Mouse (Mus musculus) ovary, postnatal 36 days (tissue): ENCODE results near the gene Gfod1.

Source experiments
- DNase-seq: peaks from one replicate; pipeline ENCODE4 v3.0.0; 2022; ENCODE audit warnings: low spot score, mixed read lengths

The Gfod1 gene

DNA sequence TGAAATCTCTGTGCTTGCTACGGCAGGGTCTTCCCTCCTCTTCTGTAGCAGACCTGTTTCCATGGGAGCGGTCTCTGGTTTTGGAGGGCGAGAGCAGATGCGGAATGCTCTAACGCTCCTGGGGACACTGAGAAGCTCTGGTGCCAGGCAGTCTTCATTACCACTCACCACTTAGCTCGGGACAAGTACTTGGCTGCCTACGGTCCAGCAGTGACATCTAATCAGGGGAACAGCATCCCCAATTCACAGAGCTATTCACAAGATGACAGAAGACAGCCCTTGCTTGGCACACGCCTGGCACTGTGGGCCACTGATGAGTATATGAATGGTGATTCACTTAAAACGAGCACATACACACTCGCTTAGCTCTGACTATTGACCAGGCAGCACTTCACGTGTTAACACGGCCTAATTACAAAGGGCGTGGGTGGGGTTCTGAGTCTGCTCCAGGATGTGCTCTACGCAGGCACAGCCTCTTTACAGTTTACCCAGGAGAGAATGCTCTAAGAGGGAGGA lies 151.9 kb downstream of the Gfod1 start:
- DNase-seq = no peak

DNA sequence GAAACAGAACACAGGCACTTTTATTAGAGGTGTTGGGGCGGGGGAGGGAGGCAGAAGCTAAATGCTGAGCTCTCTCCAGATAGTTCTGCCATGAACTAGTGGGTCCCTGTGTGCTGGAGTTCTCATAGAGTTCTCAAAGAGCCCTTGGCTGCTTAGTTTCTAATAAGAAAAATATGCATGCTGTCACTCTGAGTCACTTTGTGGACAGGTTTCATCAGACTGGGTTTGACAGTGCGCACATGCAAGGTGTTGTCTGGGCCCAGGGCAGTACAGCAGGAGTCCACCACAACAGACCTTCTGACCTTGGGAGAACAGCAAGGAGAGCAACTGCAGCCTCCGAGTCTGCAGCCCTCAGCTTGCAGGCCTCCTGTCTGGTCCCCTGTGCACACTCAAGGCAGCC lies 154.3 kb downstream of the Gfod1 start:
- no peak for DNase-seq

DNA sequence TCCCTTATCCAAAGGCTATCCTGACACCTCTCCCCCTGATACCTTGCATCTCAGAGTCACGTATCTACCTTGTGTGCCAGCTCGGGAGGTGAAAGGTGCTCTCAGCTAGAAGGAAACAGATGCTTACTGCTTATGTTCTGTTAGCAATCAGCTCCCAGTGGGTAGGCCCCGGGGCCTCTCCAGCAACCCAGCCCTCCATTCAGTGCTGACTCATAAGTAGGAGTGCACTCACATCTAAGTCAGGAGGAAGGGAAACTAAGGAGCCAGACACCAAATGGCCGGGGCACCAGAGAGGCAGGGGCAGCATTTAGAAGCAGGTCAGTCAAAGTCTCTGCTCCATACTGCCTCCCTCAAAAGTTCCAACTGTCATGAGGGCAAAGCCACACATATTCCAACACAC lies 155.3 kb downstream of the Gfod1 start:
- no peak for DNase-seq

DNA sequence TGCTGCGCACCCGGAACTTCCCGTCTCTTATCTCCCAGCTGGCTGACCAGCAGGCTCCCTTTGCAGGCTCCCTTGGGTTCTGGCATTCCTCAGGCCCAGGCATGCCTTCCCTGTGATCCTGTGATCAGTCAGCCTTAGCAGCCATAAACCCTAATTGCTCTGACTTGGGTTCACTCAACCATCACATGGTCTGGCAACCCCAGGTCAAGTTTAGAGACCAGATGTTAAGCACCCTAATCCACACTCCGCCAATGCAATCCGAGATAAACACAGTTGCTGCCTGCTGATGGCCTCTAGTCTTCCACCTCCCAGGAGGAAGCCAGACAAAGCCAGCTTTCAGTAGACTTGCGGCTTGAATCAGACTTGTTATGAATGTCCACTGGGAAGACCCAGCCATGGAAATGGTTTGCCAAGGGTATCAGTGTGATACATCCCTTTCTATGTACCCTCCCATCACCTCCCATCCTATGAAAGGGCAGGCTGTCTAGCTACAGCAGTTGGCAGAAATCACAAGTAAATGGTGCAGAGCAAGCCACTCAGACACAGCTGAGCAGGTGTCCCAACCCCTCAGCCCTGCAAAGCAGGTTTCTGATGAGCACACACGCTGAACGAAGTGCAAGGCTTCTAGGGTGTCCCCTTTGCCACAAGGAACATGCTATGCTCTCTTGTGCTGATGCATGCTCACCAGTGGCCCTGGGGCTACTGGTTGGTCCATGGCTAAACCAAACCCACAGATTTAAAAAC lies 157.3 kb downstream of the Gfod1 start:
- no peak for DNase-seq
